Mouse (Mus musculus) spleen, adult 2 months (tissue): Measurements from ENCODE around the gene Gp6. TPM values are rescaled to one million over a fixed set of nuclear protein-coding genes. Genes with fewer than 3 reads are reported as not detected.
"Not testable (repeated sequence)": the region's sequence is repeated elsewhere in the genome, so short reads cannot be mapped to it uniquely, and the experiment has no call there.

ENCODE experiments used
- DNase-seq, 2 experiments: peaks; one replicate each; pipeline versions ENCODE4 v3.0.0 to v3.0.0-alpha.2; 2012 to 2021; ENCODE audit warnings: low spot score in 2 of 2, low read depth in 1 of 2
- H3K27ac ChIP-seq: fragments of 200-500 bp; 2 replicates; pipeline ENCODE4 v1.5.1; 2012; ENCODE audit warnings: low read length, inconsistent platforms; ENCODE audit not compliant: insufficient read depth
- H3K27me3 ChIP-seq: fragments of 200-500 bp; 2 replicates; pipeline ENCODE4 v1.6.1; 2012; ENCODE audit warnings: mild to moderate bottlenecking, moderate library complexity, low read length, inconsistent platforms; ENCODE audit not compliant: control insufficient read depth, insufficient read depth
- H3K36me3 ChIP-seq: fragments of 200-500 bp; 2 replicates; pipeline ENCODE4 v1.6.1; 2012; ENCODE audit warnings: mild to moderate bottlenecking, low read length, inconsistent platforms; ENCODE audit not compliant: control insufficient read depth, insufficient read depth
- H3K4me1 ChIP-seq: fragments of 200-500 bp; 2 replicates; pipeline ENCODE4 v1.6.1; 2011; ENCODE audit warnings: inconsistent platforms; ENCODE audit not compliant: control insufficient read depth, insufficient read depth, insufficient read length
- H3K4me3 ChIP-seq: fragments of 200-500 bp; 2 replicates; pipeline ENCODE4 v1.5.1; 2011; ENCODE audit warnings: mild to moderate bottlenecking, inconsistent platforms; ENCODE audit not compliant: insufficient read depth, insufficient read length; ENCODE audit errors: extremely low read depth
- CTCF ChIP-seq: fragments of 200-500 bp; IDR thresholded peaks from 2 replicates; pipeline ENCODE4 v1.5.1; 2011; ENCODE audit warnings: mild to moderate bottlenecking, inconsistent platforms; ENCODE audit not compliant: insufficient read depth, insufficient read length, insufficient replicate concordance; ENCODE audit errors: extremely low read depth
- POLR2A ChIP-seq: fragments of 200-500 bp; IDR thresholded peaks from 2 replicates; pipeline ENCODE4 v1.6.1; 2011; ENCODE audit warnings: low read depth, low read length, inconsistent platforms
- WGBS: fragments of 180-500 bp; shearing (Covaris S2); methylation state at CpG from one replicate; pipeline ENCODE4 v1.1.7; 2018; 5-methylcytosine and 5-hydroxymethylcytosine counted together
- polyA plus RNA-seq: library from polyadenylated mRNA; depleted of rRNA; stranded (reverse); fragments of >200 nt; gene quantifications from 2 replicates; pipeline ENCODE4 v1.2.3, GENCODE M21; 2012

The Gp6 gene
- polyA plus RNA-seq, 1 experiment, result 3.2 TPM

DNA sequence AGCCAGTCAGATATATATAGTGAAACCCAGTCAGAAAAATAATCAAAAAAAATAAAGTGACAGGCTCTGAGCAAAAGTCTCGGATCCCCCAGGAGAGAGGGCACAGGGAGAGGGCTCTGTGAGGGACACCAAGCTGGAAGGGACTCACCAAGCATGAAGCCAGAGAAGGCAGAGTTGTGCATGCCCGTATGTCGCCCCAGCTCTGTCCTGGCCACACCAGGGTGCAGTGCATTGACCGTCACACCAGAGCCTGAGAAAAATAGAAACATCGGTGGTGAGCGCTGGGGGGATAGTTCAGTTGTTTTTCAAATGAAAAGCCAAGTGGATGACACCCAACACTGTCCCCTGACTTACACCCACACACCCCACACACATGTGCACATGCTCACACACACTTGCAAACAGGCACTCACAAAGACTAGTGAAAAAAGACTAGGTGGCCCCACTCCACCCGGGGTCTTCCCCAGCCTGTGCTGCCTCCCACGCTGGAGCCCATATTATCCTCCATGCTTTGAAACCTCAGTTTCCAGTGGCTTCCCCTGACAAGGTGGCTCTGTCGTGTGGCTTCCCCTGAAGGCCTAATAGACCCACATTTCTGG, 32.8 kb upstream of the Gp6 start:
- no peak for TF ChIP-seq POLR2A
- no peak for TF ChIP-seq CTCF
- no peaks in the 10 kb centered on the region; the same call in 1 of the 2 replicates for H3K4me1 ChIP-seq
- H3K27me3 ChIP-seq, result no peaks in the 10 kb centered on the region
- 94% methylated on average over 9 of the region's 9 CpGs for WGBS
- no peak overlapping the region for H3K4me3 ChIP-seq
- H3K36me3 ChIP-seq, result peaks cover 5% of the 10 kb centered on the region
- no peak overlapping the region for H3K27ac ChIP-seq
- DNase-seq, result no peak

GRCm38 (mm10) chr7:4427161-4427912, 29.8 kb upstream of the Gp6 start:
- WGBS, result 68% methylated on average over 7 of the region's 7 CpGs
- Histone ChIP-seq H3K27me3 (no peaks in the 10 kb centered on the region), H3K27ac (no peak overlapping the region), H3K4me1 (no peaks in the 10 kb centered on the region; the same call in 1 of the 2 replicates), H3K4me3 (no peak overlapping the region), H3K36me3 (peaks cover 5% of the 10 kb centered on the region)
- DNase-seq, result peak; percentile 82 to 88
- peak; percentile 91; the same call in 1 of the 2 replicates for TF ChIP-seq CTCF
- no peak for TF ChIP-seq POLR2A

DNA sequence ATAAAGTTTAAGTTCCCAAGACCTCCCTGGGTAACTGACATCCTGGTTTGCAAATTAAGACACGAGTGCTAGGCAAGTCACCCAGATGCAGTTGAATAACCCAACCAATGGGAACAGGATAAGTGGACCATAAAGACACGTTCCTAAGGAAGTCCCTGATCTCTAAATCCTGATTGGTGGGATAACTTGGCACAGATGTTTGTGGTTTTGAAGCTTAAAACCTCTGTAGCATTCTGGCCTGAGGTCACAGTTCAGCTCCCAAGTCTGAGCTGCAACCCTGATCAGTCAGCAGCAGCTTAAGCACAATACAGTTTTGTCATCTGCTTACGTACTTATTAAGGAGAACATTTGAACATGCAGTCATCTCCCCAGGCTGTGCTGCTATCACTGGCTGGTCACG, 22.7 kb upstream of the Gp6 start:
- WGBS, result 42% methylated on average over 4 of the region's 4 CpGs
- Histone ChIP-seq H3K27me3 (no peaks in the 10 kb centered on the region), H3K4me1 (peaks cover 2% of the 10 kb centered on the region; the same call in 1 of the 2 replicates), H3K4me3 (no peak overlapping the region), H3K27ac (no peak overlapping the region), H3K36me3 (no peaks in the 10 kb centered on the region)
- peak in 1 of 2 experiments; percentile 18 for DNase-seq
- TF ChIP-seq CTCF (no peak), POLR2A (no peak)

DNA sequence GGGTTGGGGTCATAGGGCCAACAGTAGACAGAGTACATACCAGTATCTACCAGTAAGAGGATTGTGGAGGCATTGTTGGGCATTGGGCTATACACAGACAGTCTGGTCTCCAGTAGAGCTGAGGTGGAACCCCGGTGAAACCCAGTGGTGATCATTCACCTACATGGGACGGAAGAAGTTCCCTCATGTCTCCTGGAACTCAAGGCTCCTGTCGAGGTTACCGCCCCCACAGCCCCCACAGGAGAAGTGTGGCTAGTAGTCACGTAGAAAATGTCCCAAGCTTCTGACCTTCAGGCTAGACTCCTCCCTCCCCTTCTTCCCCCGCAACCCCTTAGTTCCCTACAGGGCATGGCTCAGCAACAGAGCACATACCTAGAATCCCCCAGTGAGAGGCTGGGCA, 22.1 kb upstream of the Gp6 start:
- Histone ChIP-seq H3K27me3 (no peaks in the 10 kb centered on the region), H3K36me3 (no peaks in the 10 kb centered on the region), H3K4me3 (no peak overlapping the region), H3K4me1 (peaks cover 2% of the 10 kb centered on the region; the same call in 1 of the 2 replicates), H3K27ac (no peak overlapping the region)
- DNase-seq, result no peak
- TF ChIP-seq POLR2A (no peak), CTCF (no peak)
- WGBS, result 76% methylated on average over 6 of the region's 6 CpGs

GRCm38 (mm10) chr7:4412406-4412805, 14.9 kb upstream of the Gp6 start:
- not testable (repeated sequence) for H3K27me3 ChIP-seq, DNase-seq, H3K27ac ChIP-seq, H3K4me1 ChIP-seq, H3K36me3 ChIP-seq, H3K4me3 ChIP-seq
- WGBS, result 92% methylated on average over 15 of the region's 15 CpGs

GRCm38 (mm10) chr7:4373521-4373920, 24.0 kb downstream of the Gp6 start:
- Histone ChIP-seq H3K36me3 (no peaks in the 10 kb centered on the region), H3K4me1 (no peaks in the 10 kb centered on the region), H3K27me3 (no peaks in the 10 kb centered on the region), H3K4me3 (no peak overlapping the region), H3K27ac (no peak overlapping the region)
- 86% methylated on average over 7 of the region's 7 CpGs for WGBS
- no peak for DNase-seq
- no peak for TF ChIP-seq CTCF
- TF ChIP-seq POLR2A, result no peak

GRCm38 (mm10) chr7:4337509-4337908, 60.0 kb downstream of the Gp6 start, which contains the start of gene Ncr1:
Ncr1 (plus strand) TSS chr7:4337724.
- H3K27ac ChIP-seq, result no peak within 1 kb of the TSS
- H3K4me3 ChIP-seq, result no peak within 1 kb of the TSS
- no peak for TF ChIP-seq POLR2A
- no peak for TF ChIP-seq CTCF
- no peaks in the 10 kb centered on the region for H3K36me3 ChIP-seq
- DNase-seq, result no peak
- H3K4me1 ChIP-seq, result no peaks in the 10 kb centered on the region
- no peaks in the 10 kb centered on the region for H3K27me3 ChIP-seq
